Mouse (Mus musculus): Measurements from ENCODE around the gene Kcnj9. TPM values are rescaled to one million over a fixed set of nuclear protein-coding genes. Genes with fewer than 3 reads are reported as not detected.

Gene Kcnj9
- 0.01 TPM for polyA plus RNA-seq (2012; fragmentation: generic; extraction: Trizol)

DNA sequence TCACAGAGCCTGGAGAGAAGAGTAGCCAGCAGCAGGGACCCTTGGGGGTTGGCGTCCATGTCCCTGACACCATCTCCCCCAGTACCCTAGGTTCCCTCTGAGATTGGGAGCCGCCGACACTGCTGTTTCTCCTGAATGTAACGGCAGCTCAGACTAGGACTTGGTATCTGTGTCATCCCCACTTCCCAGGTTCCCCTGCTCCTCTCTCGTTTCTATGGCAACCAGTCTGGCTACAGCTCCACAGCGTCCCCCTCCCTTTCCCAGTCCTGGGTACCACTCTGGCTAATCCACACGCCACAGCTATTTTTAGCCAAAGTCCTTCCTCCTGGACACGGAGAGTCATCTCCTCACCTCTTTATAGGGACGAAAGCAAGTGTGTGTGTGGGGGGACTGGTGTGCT lies at the start of gene Kcnj9:
Gene Kcnj9 (minus strand): TSS at position 188 of the 400 bp plus-strand sequence.
- Histone ChIP-seq H3ac (ENCODE audit: control insufficient read depth, insufficient read length) (no peak within 1 kb of the TSS), H3K4me2 (ENCODE audit: low read depth) (no peak within 1 kb of the TSS), H3K79me2 (ENCODE audit: control insufficient read depth, insufficient read depth) (no peaks in the 10 kb centered on the region), H3K36me3 (ENCODE audit: control insufficient read depth, insufficient read depth) (no peaks in the 10 kb centered on the region), H3K4me3 (no peak within 1 kb of the TSS), H3K27me3 (ENCODE audit: control insufficient read depth, insufficient read depth, insufficient read length) (peaks cover 18% of the 10 kb centered on the region)
- no peak for TF ChIP-seq MAX (IDR thresholded peaks at IDR 0.05; ENCODE audit: low read depth)
- no peak for TF ChIP-seq SRF (IDR thresholded peaks at IDR 0.05; ENCODE audit: control insufficient read depth, insufficient read length, low read depth)
- TF ChIP-seq TCF12 (IDR thresholded peaks at IDR 0.05; ENCODE audit: insufficient read depth, poor library complexity, severe bottlenecking): no peak
- no peak for TF ChIP-seq USF1 (IDR thresholded peaks at IDR 0.05; ENCODE audit: low read depth)
- no peak for TF ChIP-seq MYOG (IDR thresholded peaks at IDR 0.05; ENCODE audit: control insufficient read depth in 1 of 3, insufficient read depth in 1 of 3, insufficient read length in 2 of 3, low read depth in 2 of 3)
- no peak for TF ChIP-seq MYOD1 (IDR thresholded peaks at IDR 0.05; ENCODE audit: control insufficient read depth in 1 of 3, insufficient read length in 2 of 3, low read depth in 2 of 3)
- no peak for TF ChIP-seq TCF3 (IDR thresholded peaks at IDR 0.05; ENCODE audit: insufficient read length, low read depth)
- no peak for TF ChIP-seq CEBPB (IDR thresholded peaks at IDR 0.05; ENCODE audit: insufficient read depth, poor library complexity, severe bottlenecking)
- TF ChIP-seq E2F4 (IDR thresholded peaks at IDR 0.05; ENCODE audit: insufficient read depth): no peak
- TF ChIP-seq REST (IDR thresholded peaks at IDR 0.05; ENCODE audit: insufficient read depth, insufficient read length): no peak
- TF ChIP-seq POLR2A (IDR thresholded peaks at IDR 0.05; ENCODE audit: insufficient read length, low read depth): no peak
- no peak for TF ChIP-seq POLR2AphosphoS2 (IDR thresholded peaks at IDR 0.05; ENCODE audit: insufficient read length, low read depth)

DNA sequence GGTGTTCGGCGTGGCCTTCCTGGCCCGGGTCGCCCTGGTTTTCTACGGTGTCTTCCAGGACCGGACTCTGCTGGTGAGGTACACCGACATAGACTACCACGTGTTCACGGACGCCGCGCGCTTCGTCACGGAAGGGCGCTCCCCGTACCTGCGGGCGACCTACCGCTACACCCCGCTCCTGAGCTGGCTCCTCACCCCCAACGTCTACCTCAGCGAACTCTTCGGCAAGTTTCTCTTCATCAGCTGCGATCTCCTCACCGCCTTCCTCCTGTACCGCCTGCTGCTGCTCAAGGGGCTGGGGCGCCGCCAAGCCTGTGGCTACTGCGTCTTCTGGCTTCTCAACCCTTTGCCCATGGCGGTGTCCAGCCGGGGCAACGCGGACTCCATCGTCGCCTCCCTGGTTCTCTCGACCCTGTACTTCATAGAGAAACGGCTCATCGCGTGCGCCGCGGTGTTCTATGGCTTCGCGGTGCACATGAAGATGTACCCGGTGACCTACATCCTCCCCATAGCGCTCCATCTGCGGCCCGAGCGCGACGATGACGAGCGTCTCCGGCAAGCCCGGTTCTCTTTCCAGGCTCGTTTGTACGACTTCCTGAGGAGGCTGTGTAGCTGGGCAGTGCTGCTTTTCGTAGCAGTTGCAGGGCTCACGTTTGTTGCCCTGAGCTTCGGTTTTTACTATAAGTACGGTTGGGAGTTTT lies 47.8 kb upstream of the Kcnj9 start:
- no peaks in the 10 kb centered on the region for H3K27me3 ChIP-seq (ENCODE audit: control insufficient read depth, insufficient read depth, insufficient read length)
- H3K4me2 ChIP-seq (ENCODE audit: low read depth): peak overlapping the region; percentile 77
- H3K36me3 ChIP-seq (ENCODE audit: control insufficient read depth, insufficient read depth): peaks cover 12% of the 10 kb centered on the region
- TF ChIP-seq POLR2AphosphoS2 (IDR thresholded peaks at IDR 0.05; ENCODE audit: insufficient read length, low read depth) (no peak), POLR2A (IDR thresholded peaks at IDR 0.05; ENCODE audit: insufficient read length, low read depth) (peak; percentile 2), TCF12 (IDR thresholded peaks at IDR 0.05; ENCODE audit: insufficient read depth, poor library complexity, severe bottlenecking) (no peak)
- peak overlapping the region; percentile 84 for H3ac ChIP-seq (ENCODE audit: control insufficient read depth, insufficient read length)
- peak overlapping the region; percentile 82 for H3K4me3 ChIP-seq
- H3K79me2 ChIP-seq (ENCODE audit: control insufficient read depth, insufficient read depth): peaks cover 48% of the 10 kb centered on the region

DNA sequence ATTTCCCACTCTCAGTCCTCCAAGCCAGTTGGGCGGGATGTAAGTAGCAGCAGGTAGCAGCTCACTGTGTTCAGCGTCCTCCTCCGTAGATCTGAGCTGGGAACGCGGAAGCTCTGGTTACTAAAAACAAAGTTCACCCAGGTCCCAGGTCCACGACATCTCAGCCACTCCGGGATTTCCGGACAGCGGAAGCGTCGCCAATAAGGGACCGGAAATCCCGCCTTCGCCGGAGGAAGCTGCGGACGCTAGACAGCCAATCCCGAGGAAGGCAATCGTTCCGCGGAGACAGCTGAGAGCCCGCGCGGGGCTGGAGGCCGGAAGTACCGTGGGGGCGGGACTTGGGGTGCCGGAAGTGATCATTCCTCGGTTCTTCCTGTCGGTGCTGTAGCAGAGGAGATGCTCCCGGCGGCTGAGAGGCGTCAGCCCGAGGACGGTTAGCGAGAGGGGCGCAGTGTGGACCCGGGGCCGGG lies 47.1 kb upstream of the Kcnj9 start, which contains the start of gene Pigm:
Gene Pigm (plus strand): TSS at position 349 of the 470 bp plus-strand sequence.
- Histone ChIP-seq H3K27me3 (ENCODE audit: control insufficient read depth, insufficient read depth, insufficient read length) (no peaks in the 10 kb centered on the region), H3K79me2 (ENCODE audit: control insufficient read depth, insufficient read depth) (peaks cover 45% of the 10 kb centered on the region), H3K36me3 (ENCODE audit: control insufficient read depth, insufficient read depth) (peaks cover 6% of the 10 kb centered on the region), H3K4me3 (peak within 1 kb of the TSS; percentile 82), H3ac (ENCODE audit: control insufficient read depth, insufficient read length) (peak within 1 kb of the TSS; percentile 84), H3K4me2 (ENCODE audit: low read depth) (peak within 1 kb of the TSS; percentile 95)
- TF ChIP-seq MAX (IDR thresholded peaks at IDR 0.05; ENCODE audit: low read depth): no peak
- TF ChIP-seq CEBPB (IDR thresholded peaks at IDR 0.05; ENCODE audit: insufficient read depth, poor library complexity, severe bottlenecking): no peak
- TF ChIP-seq POLR2A (IDR thresholded peaks at IDR 0.05; ENCODE audit: insufficient read length, low read depth): peak; percentile 54
- peak; percentile 69 for TF ChIP-seq E2F4 (IDR thresholded peaks at IDR 0.05; ENCODE audit: insufficient read depth)
- peak; percentile 27 for TF ChIP-seq SRF (IDR thresholded peaks at IDR 0.05; ENCODE audit: control insufficient read depth, insufficient read length, low read depth)
- no peak for TF ChIP-seq TCF3 (IDR thresholded peaks at IDR 0.05; ENCODE audit: insufficient read length, low read depth)
- peak; percentile 21 to 83 (median 22) for TF ChIP-seq MYOG (IDR thresholded peaks at IDR 0.05; ENCODE audit: control insufficient read depth in 1 of 3, insufficient read depth in 1 of 3, insufficient read length in 2 of 3, low read depth in 2 of 3)
- peak in 2 of 3 experiments; percentile 30 to 54 for TF ChIP-seq MYOD1 (IDR thresholded peaks at IDR 0.05; ENCODE audit: control insufficient read depth in 1 of 3, insufficient read length in 2 of 3, low read depth in 2 of 3)
- no peak for TF ChIP-seq REST (IDR thresholded peaks at IDR 0.05; ENCODE audit: insufficient read depth, insufficient read length)
- TF ChIP-seq USF1 (IDR thresholded peaks at IDR 0.05; ENCODE audit: low read depth): no peak
- peak; percentile 24 for TF ChIP-seq POLR2AphosphoS2 (IDR thresholded peaks at IDR 0.05; ENCODE audit: insufficient read length, low read depth)
- no peak for TF ChIP-seq TCF12 (IDR thresholded peaks at IDR 0.05; ENCODE audit: insufficient read depth, poor library complexity, severe bottlenecking)

DNA sequence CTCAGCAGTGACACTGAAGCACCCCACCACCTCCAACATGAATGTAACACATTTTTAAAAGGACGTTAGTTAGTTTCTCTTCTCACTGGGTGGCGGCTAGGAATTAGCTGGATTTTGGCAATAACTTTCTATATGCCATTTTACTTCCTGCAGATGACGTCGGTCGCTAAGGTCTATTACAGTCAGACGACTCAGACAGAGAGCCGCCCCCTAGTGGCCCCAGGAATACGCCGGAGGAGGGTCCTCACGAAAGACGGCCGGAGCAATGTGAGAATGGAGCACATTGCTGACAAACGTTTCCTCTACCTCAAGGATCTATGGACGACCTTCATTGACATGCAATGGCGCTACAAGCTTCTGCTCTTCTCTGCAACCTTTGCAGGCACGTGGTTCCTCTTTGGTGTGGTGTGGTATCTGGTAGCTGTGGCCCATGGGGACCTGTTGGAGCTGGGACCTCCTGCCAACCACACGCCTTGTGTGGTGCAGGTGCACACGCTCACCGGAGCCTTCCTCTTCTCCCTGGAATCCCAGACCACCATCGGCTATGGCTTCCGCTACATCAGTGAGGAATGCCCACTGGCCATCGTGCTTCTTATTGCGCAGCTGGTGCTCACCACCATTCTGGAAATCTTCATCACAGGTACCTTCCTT lies 39.8 kb upstream of the Kcnj9 start:
- TF ChIP-seq TCF3 (IDR thresholded peaks at IDR 0.05; ENCODE audit: insufficient read length, low read depth) (no peak), REST (IDR thresholded peaks at IDR 0.05; ENCODE audit: insufficient read depth, insufficient read length) (no peak), E2F4 (IDR thresholded peaks at IDR 0.05; ENCODE audit: insufficient read depth) (no peak), SRF (IDR thresholded peaks at IDR 0.05; ENCODE audit: control insufficient read depth, insufficient read length, low read depth) (no peak), POLR2AphosphoS2 (IDR thresholded peaks at IDR 0.05; ENCODE audit: insufficient read length, low read depth) (no peak), CEBPB (IDR thresholded peaks at IDR 0.05; ENCODE audit: insufficient read depth, poor library complexity, severe bottlenecking) (no peak), POLR2A (IDR thresholded peaks at IDR 0.05; ENCODE audit: insufficient read length, low read depth) (no peak), MAX (IDR thresholded peaks at IDR 0.05; ENCODE audit: low read depth) (no peak), USF1 (IDR thresholded peaks at IDR 0.05; ENCODE audit: low read depth) (no peak), MYOG (IDR thresholded peaks at IDR 0.05; ENCODE audit: control insufficient read depth in 1 of 3, insufficient read depth in 1 of 3, insufficient read length in 2 of 3, low read depth in 2 of 3) (no peak), MYOD1 (IDR thresholded peaks at IDR 0.05; ENCODE audit: control insufficient read depth in 1 of 3, insufficient read length in 2 of 3, low read depth in 2 of 3) (no peak), TCF12 (IDR thresholded peaks at IDR 0.05; ENCODE audit: insufficient read depth, poor library complexity, severe bottlenecking) (no peak)
- H3K27me3 ChIP-seq (ENCODE audit: control insufficient read depth, insufficient read depth, insufficient read length): no peaks in the 10 kb centered on the region
- H3K36me3 ChIP-seq (ENCODE audit: control insufficient read depth, insufficient read depth): no peaks in the 10 kb centered on the region
- no peak overlapping the region for H3K4me2 ChIP-seq (ENCODE audit: low read depth)
- no peaks in the 10 kb centered on the region for H3K79me2 ChIP-seq (ENCODE audit: control insufficient read depth, insufficient read depth)
- no peak overlapping the region for H3ac ChIP-seq (ENCODE audit: control insufficient read depth, insufficient read length)
- no peak overlapping the region for H3K4me3 ChIP-seq

Measured in myocyte (in vitro differentiated cells).